Mouse (Mus musculus) left cerebral cortex, adult 18-20 months (tissue): ENCODE data around the gene Slc27a3. TPM values are rescaled to one million over a fixed set of nuclear protein-coding genes. Genes with fewer than 3 reads are reported as not detected.
"Not testable (repeated sequence)": the region's sequence is repeated elsewhere in the genome, so short reads cannot be mapped to it uniquely, and the experiment has no call there.

ENCODE experiments used
- DNase-seq, 2 experiments: peaks; one replicate each; pipeline ENCODE4 v3.0.0; 2021 to 2022; ENCODE audit warnings: low spot score in 2 of 2, mixed read lengths in 1 of 2
- total RNA-seq, 2 experiments: library from RNA; stranded (reverse); gene quantifications; 2 replicates each; pipeline ENCODE4 v1.2.3; 2021

The Slc27a3 gene
- total RNA-seq, 2 experiments from 2014 or later, result 5.9 to 9.3 TPM

- no peak for DNase-seq
Observed at GRCm38 (mm10) chr3:90347847-90348246, 41.9 kb downstream of the Slc27a3 start.

GRCm38 (mm10) chr3:90342853-90343252, 46.9 kb downstream of the Slc27a3 start:
- DNase-seq, result not testable (repeated sequence)

GRCm38 (mm10) chr3:90340177-90340576, 49.6 kb downstream of the Slc27a3 start:
- DNase-seq, result no peak

GRCm38 (mm10) chr3:90338190-90338589, 51.5 kb downstream of the Slc27a3 start:
- no peak for DNase-seq

- no peak for DNase-seq
Observed at GRCm38 (mm10) chr3:90335517-90335916, 54.2 kb downstream of the Slc27a3 start.

Other genes with a start within 250 kb of the Slc27a3 start
- gene Rps27, start 176.3 kb downstream of the Slc27a3 start, total RNA-seq, result 1,000 to 10,000 TPM in 1 of 2 experiments, 100 to 1,000 TPM in 1; 977 to 1,003 TPM
- gene Rab13, start 176.2 kb downstream of the Slc27a3 start, total RNA-seq, result 1 to 10 TPM; 5.5 to 7.6 TPM
- 10 to 100 TPM; 43.0 to 43.5 TPM for gene Jtb, start 158.3 kb downstream of the Slc27a3 start, total RNA-seq
- gene Creb3l4, start 146.4 kb downstream of the Slc27a3 start, total RNA-seq, result under 1 TPM in 1 of 2 experiments, not detected in 1; 0.40 TPM
- 10 to 100 TPM; 43.0 to 43.4 TPM for gene Slc39a1, start 141.8 kb downstream of the Slc27a3 start, total RNA-seq
- 10 to 100 TPM; 35.4 to 38.8 TPM for gene Crtc2, start 135.8 kb downstream of the Slc27a3 start, total RNA-seq
- 10 to 100 TPM; 33.4 to 37.2 TPM for gene Dennd4b, start 124.8 kb downstream of the Slc27a3 start, total RNA-seq
- gene Gatad2b, start 96.8 kb downstream of the Slc27a3 start, total RNA-seq, result 10 to 100 TPM; 86.6 to 91.2 TPM
- 10 to 100 TPM; 63.1 to 66.1 TPM for gene Ints3, start 43.7 kb upstream of the Slc27a3 start, total RNA-seq
- gene Npr1, start 75.9 kb upstream of the Slc27a3 start, total RNA-seq, result 1 to 10 TPM; 4.6 to 5.0 TPM
- gene Ilf2, start 86.2 kb upstream of the Slc27a3 start, total RNA-seq, result 10 to 100 TPM; 90.2 to 94.9 TPM
- gene Snapin, start 101.1 kb upstream of the Slc27a3 start, total RNA-seq, result 10 to 100 TPM; 55.5 to 57.0 TPM
- 100 to 1,000 TPM; 165 TPM for gene Chtop, start 119.6 kb upstream of the Slc27a3 start, total RNA-seq
- 100 to 1,000 TPM; 127 to 133 TPM for gene S100a1, start 124.5 kb upstream of the Slc27a3 start, total RNA-seq
- gene S100a13, start 124.5 kb upstream of the Slc27a3 start, total RNA-seq, result 10 to 100 TPM; 19.2 to 20.4 TPM
- gene S100a14, start 136.9 kb upstream of the Slc27a3 start, total RNA-seq, result under 1 TPM; 0.52 to 0.70 TPM
- gene S100a16, start 147.3 kb upstream of the Slc27a3 start, total RNA-seq, result 10 to 100 TPM; 75.6 to 80.4 TPM
- 1 to 10 TPM in 1 of 2 experiments, under 1 TPM in 1; 0.96 to 1.6 TPM for gene S100a3, start 170.6 kb upstream of the Slc27a3 start, total RNA-seq
- gene S100a2, start 200.3 kb upstream of the Slc27a3 start, total RNA-seq, result not detected
- gene Gm42674, start 212.0 kb upstream of the Slc27a3 start, total RNA-seq, result not detected
- gene S100a4, start 213.8 kb upstream of the Slc27a3 start, total RNA-seq, result 1 to 10 TPM; 2.9 to 4.5 TPM
- not detected for gene S100a5, start 218.6 kb upstream of the Slc27a3 start, total RNA-seq
- gene S100a6, start 222.9 kb upstream of the Slc27a3 start, total RNA-seq, result 10 to 100 TPM; 30.8 to 37.4 TPM